Mouse (Mus musculus): ENCODE results near the gene Rhobtb1. TPM values are rescaled to one million over a fixed set of nuclear protein-coding genes. Genes with fewer than 3 reads are reported as not detected.

Rhobtb1 gene
- total RNA-seq, 4 experiments from 2014 or later = 31.0 to 48.5 (median 41.2) TPM

- DNase-seq (ENCODE audit: low spot score in 2 of 2) = no peak
Observed at GRCm38 (mm10) chr10:69245906-69246668, 94.9 kb downstream of the Rhobtb1 start.

GRCm38 (mm10) chr10:69246762-69247161 lies 95.5 kb downstream of the Rhobtb1 start:
- DNase-seq (ENCODE audit: low spot score in 2 of 2) = no peak

GRCm38 (mm10) chr10:69247311-69248033 lies 96.2 kb downstream of the Rhobtb1 start:
- DNase-seq (ENCODE audit: low spot score in 2 of 2) = no peak

GRCm38 (mm10) chr10:69248261-69249160 lies 97.3 kb downstream of the Rhobtb1 start:
- DNase-seq (ENCODE audit: low spot score in 2 of 2) = no peak

GRCm38 (mm10) chr10:69251254-69251653 lies 100.0 kb downstream of the Rhobtb1 start:
- DNase-seq (ENCODE audit: low spot score in 2 of 2) = no peak

- no peak for DNase-seq (ENCODE audit: low spot score in 2 of 2)
Observed at GRCm38 (mm10) chr10:69252112-69253074, 101.2 kb downstream of the Rhobtb1 start.

GRCm38 (mm10) chr10:69253075-69253685 lies 101.9 kb downstream of the Rhobtb1 start:
- no peak for DNase-seq (ENCODE audit: low spot score in 2 of 2)

GRCm38 (mm10) chr10:69253686-69254080 lies 102.4 kb downstream of the Rhobtb1 start:
- DNase-seq (ENCODE audit: low spot score in 2 of 2) = no peak

GRCm38 (mm10) chr10:69254390-69254847 lies 103.2 kb downstream of the Rhobtb1 start:
- peak; percentile 12 to 59 for DNase-seq (ENCODE audit: low spot score in 2 of 2)

- DNase-seq (ENCODE audit: low spot score in 2 of 2) = no peak
Observed at GRCm38 (mm10) chr10:69255594-69255993, 104.4 kb downstream of the Rhobtb1 start.

- DNase-seq (ENCODE audit: low spot score in 2 of 2) = no peak
Observed at GRCm38 (mm10) chr10:69257592-69258133, 106.4 kb downstream of the Rhobtb1 start.

- DNase-seq (ENCODE audit: low spot score in 2 of 2) = no peak
Observed at GRCm38 (mm10) chr10:69258588-69258987, 107.4 kb downstream of the Rhobtb1 start.

- DNase-seq (ENCODE audit: low spot score in 2 of 2) = no peak
Observed at GRCm38 (mm10) chr10:69259161-69259560, 107.9 kb downstream of the Rhobtb1 start.

GRCm38 (mm10) chr10:69259929-69260328 lies 108.7 kb downstream of the Rhobtb1 start:
- DNase-seq (ENCODE audit: low spot score in 2 of 2) = no peak

GRCm38 (mm10) chr10:69262918-69263822 lies 111.9 kb downstream of the Rhobtb1 start:
- no peak for DNase-seq (ENCODE audit: low spot score in 2 of 2)

GRCm38 (mm10) chr10:69263906-69264305 lies 112.7 kb downstream of the Rhobtb1 start:
- no peak for DNase-seq (ENCODE audit: low spot score in 2 of 2)

GRCm38 (mm10) chr10:69265421-69265820 lies 114.2 kb downstream of the Rhobtb1 start:
- DNase-seq (ENCODE audit: low spot score in 2 of 2) = no peak

GRCm38 (mm10) chr10:69268061-69268643 lies 116.9 kb downstream of the Rhobtb1 start:
- no peak for DNase-seq (ENCODE audit: low spot score in 2 of 2)
